Mouse (Mus musculus) ES-Bruce4 (cell line): ENCODE data around the gene Iffo1. TPM values are rescaled to one million over a fixed set of nuclear protein-coding genes. Genes with fewer than 3 reads are reported as not detected.

Experiments
- H3K27ac ChIP-seq: 2 replicates; pipeline ENCODE4 v1.5.1; 2012; ENCODE audit warnings: low read length, inconsistent platforms; ENCODE audit not compliant: insufficient read depth
- H3K27me3 ChIP-seq: 2 replicates; pipeline ENCODE4 v1.6.1; 2012; ENCODE audit warnings: mild to moderate bottlenecking, low read length, inconsistent platforms; ENCODE audit not compliant: control insufficient read depth, poor library complexity, insufficient read depth, severe bottlenecking
- H3K36me3 ChIP-seq: 2 replicates; pipeline ENCODE4 v1.6.1; 2012; ENCODE audit warnings: inconsistent platforms, mild to moderate bottlenecking, low read length, moderate library complexity; ENCODE audit not compliant: control insufficient read depth, poor library complexity, insufficient read depth, severe bottlenecking
- H3K4me1 ChIP-seq: one replicate; pipeline ENCODE4 v1.8.1; 2011; ENCODE audit warnings: low read length; ENCODE audit not compliant: control insufficient read depth, insufficient read depth
- H3K4me3 ChIP-seq: 2 replicates; pipeline ENCODE4 v1.5.1; 2011; ENCODE audit warnings: low read depth, mild to moderate bottlenecking, low read length
- H3K9ac ChIP-seq: 2 replicates; pipeline ENCODE4 v1.6.1; 2012; ENCODE audit warnings: low read depth, mild to moderate bottlenecking, inconsistent platforms; ENCODE audit not compliant: poor library complexity, severe bottlenecking
- H3K9me3 ChIP-seq: replicated peaks from 2 replicates; pipeline ENCODE4 v1.6.1; 2012; ENCODE audit warnings: mild to moderate bottlenecking, low read length, inconsistent platforms; ENCODE audit not compliant: control insufficient read depth, poor library complexity, insufficient read depth, severe bottlenecking
- CTCF ChIP-seq: IDR thresholded peaks from one replicate; pipeline ENCODE4 v1.8.1; 2011; ENCODE audit warnings: low read depth, low read length
- EP300 ChIP-seq: IDR thresholded peaks from 2 replicates; pipeline ENCODE4 v1.6.1; 2011; ENCODE audit warnings: low read depth, low read length; ENCODE audit not compliant: insufficient read depth
- POLR2A ChIP-seq: IDR thresholded peaks from one replicate; pipeline ENCODE4 v1.8.1; 2011; ENCODE audit warnings: low read length; ENCODE audit not compliant: insufficient read depth
- polyA plus RNA-seq: library from polyadenylated mRNA; stranded (reverse); fragments of >200 nt; gene quantifications from 2 replicates; pipeline ENCODE4 v1.2.4, GENCODE M21; 2011; ENCODE audit warnings: low read depth; ENCODE audit not compliant: missing spikeins, insufficient read depth, insufficient read length

Iffo1 gene
- polyA plus RNA-seq, 1 experiment, result 8.3 TPM

GRCm38 (mm10) chr6:125149569-125149950 is 4.5 kb downstream of the Iffo1 start:
- Histone ChIP-seq H3K4me3 (no peak overlapping the region), H3K9me3 (no peaks in the 10 kb centered on the region), H3K9ac (no peak overlapping the region), H3K36me3 (no peaks in the 10 kb centered on the region; the same call in 1 of the 2 replicates), H3K27me3 (no peaks in the 10 kb centered on the region), H3K4me1 (peaks cover 3% of the 10 kb centered on the region), H3K27ac (no peak overlapping the region)
- no peak for TF ChIP-seq POLR2A
- no peak for TF ChIP-seq CTCF
- TF ChIP-seq EP300, result no peak

- Histone ChIP-seq H3K27ac (no peak overlapping the region), H3K9me3 (no peaks in the 10 kb centered on the region), H3K4me1 (peaks cover 7% of the 10 kb centered on the region), H3K27me3 (no peaks in the 10 kb centered on the region), H3K9ac (no peak overlapping the region), H3K36me3 (no peaks in the 10 kb centered on the region; the same call in 1 of the 2 replicates), H3K4me3 (no peak overlapping the region)
- TF ChIP-seq POLR2A, result no peak
- no peak for TF ChIP-seq CTCF
- TF ChIP-seq EP300, result 0 out of 2 replicates have a peak, but pooled peaks have one; percentile 40
Measured at GRCm38 (mm10) chr6:125152212-125153017, 7.4 kb downstream of the Iffo1 start.

- TF ChIP-seq POLR2A, result no peak
- TF ChIP-seq CTCF, result no peak
- TF ChIP-seq EP300, result no peak
- Histone ChIP-seq H3K4me3 (no peak overlapping the region), H3K27me3 (no peaks in the 10 kb centered on the region), H3K9ac (no peak overlapping the region), H3K4me1 (peaks cover 7% of the 10 kb centered on the region), H3K27ac (no peak overlapping the region), H3K36me3 (no peaks in the 10 kb centered on the region; the same call in 1 of the 2 replicates), H3K9me3 (no peaks in the 10 kb centered on the region)
Measured at GRCm38 (mm10) chr6:125153018-125153389, 8.0 kb downstream of the Iffo1 start.

- H3K27me3 ChIP-seq, result no peaks in the 10 kb centered on the region
- no peak overlapping the region for H3K9ac ChIP-seq
- no peaks in the 10 kb centered on the region; the same call in 1 of the 2 replicates for H3K36me3 ChIP-seq
- peaks cover 7% of the 10 kb centered on the region for H3K4me1 ChIP-seq
- H3K9me3 ChIP-seq, result no peaks in the 10 kb centered on the region
- no peak overlapping the region for H3K27ac ChIP-seq
- no peak for TF ChIP-seq POLR2A
- TF ChIP-seq CTCF, result no peak
- TF ChIP-seq EP300, result no peak
- no peak overlapping the region for H3K4me3 ChIP-seq
Measured at GRCm38 (mm10) chr6:125153682-125154081, 8.6 kb downstream of the Iffo1 start.

GRCm38 (mm10) chr6:125154550-125154949 is 9.5 kb downstream of the Iffo1 start:
- H3K9ac ChIP-seq, result no peak overlapping the region
- peaks cover 6% of the 10 kb centered on the region for H3K4me1 ChIP-seq

GRCm38 (mm10) chr6:125155262-125155661 is 10.2 kb downstream of the Iffo1 start:
- H3K4me3 ChIP-seq, result no peak overlapping the region
- TF ChIP-seq EP300, result no peak
- no peak for TF ChIP-seq CTCF
- TF ChIP-seq POLR2A, result no peak
- H3K4me1 ChIP-seq, result peaks cover 4% of the 10 kb centered on the region
- H3K9ac ChIP-seq, result no peak overlapping the region
- H3K27ac ChIP-seq, result no peak overlapping the region
- no peaks in the 10 kb centered on the region for H3K27me3 ChIP-seq
- no peaks in the 10 kb centered on the region; the same call in 1 of the 2 replicates for H3K36me3 ChIP-seq
- H3K9me3 ChIP-seq, result no peaks in the 10 kb centered on the region

More at GRCm38 (mm10) chr6:125154550-125154949, 9.5 kb downstream of the Iffo1 start:
- H3K27me3 ChIP-seq, result no peaks in the 10 kb centered on the region
- no peak for TF ChIP-seq POLR2A
- peak; percentile 36 for TF ChIP-seq CTCF
- no peaks in the 10 kb centered on the region; the same call in 1 of the 2 replicates for H3K36me3 ChIP-seq
- no peak overlapping the region for H3K4me3 ChIP-seq
- no peaks in the 10 kb centered on the region for H3K9me3 ChIP-seq
- H3K27ac ChIP-seq, result no peak overlapping the region
